In genomic region chr12:103116639-103117038, GRCm38 (mm10) we compare ENCODE assay signal across 33 mouse cellular contexts.
DNase-seq lines count a peak whose midpoint lies in the region; ATAC-seq lines count a peak whose summit lies in the region.
"Had no signal": no experiment of that assay in that cellular context is flagged by ENCODE, and none has a peak within 500 bp of the region (broad histone marks: within the 10 kb centered on the region; RNA-seq: fewer than 3 reads in every experiment).

No protein-coding gene starts in this region.

- no peaks in the 10 kb centered on the region for H3K9me3 ChIP-seq in hindbrain, embryonic 16.5 days (ENCODE audit: control insufficient read depth, low read length)
- H3K9me3 ChIP-seq: forebrain, embryonic 12.5 days; heart, embryonic 10.5 days; heart, embryonic 15.5 days; intestine, embryonic 15.5 days; limb, embryonic 10.5 days; limb, embryonic 15.5 days; midbrain, embryonic 12.5 days; neural tube, embryonic 13.5 days had no signal

- H3K9ac ChIP-seq in hindbrain, embryonic 16.5 days (ENCODE audit: low read depth, low read length), result no peak overlapping the region
- H3K9ac ChIP-seq: forebrain, embryonic 12.5 days; forebrain, postnatal 0 days; heart, embryonic 15.5 days; hindbrain, embryonic 14.5 days; intestine, embryonic 15.5 days; limb, embryonic 15.5 days; liver, embryonic 14.5 days; midbrain, embryonic 12.5 days; neural tube, embryonic 13.5 days had no signal

- peaks cover 9% of the 10 kb centered on the region for H3K36me3 ChIP-seq in hindbrain, embryonic 16.5 days (ENCODE audit: control insufficient read depth, insufficient read depth, low read length)
- H3K36me3 ChIP-seq: forebrain, embryonic 12.5 days; heart, embryonic 10.5 days; heart, embryonic 15.5 days; intestine, embryonic 15.5 days; limb, embryonic 10.5 days; limb, embryonic 15.5 days had no signal

- intact Hi-C loops in heart, postnatal 36 days (cut with DNase I), result no loop called here

- no peak overlapping the region for H3K4me2 ChIP-seq in hindbrain, embryonic 16.5 days (ENCODE audit: low read length)
- H3K4me2 ChIP-seq: forebrain, embryonic 12.5 days; heart, embryonic 15.5 days; hindbrain, embryonic 14.5 days; intestine, embryonic 15.5 days; limb, embryonic 15.5 days; midbrain, embryonic 12.5 days; neural tube, embryonic 13.5 days had no signal

- 90% methylated on average over 8 of the region's 8 CpGs for WGBS in hindbrain, embryonic 16.5 days

- H3K4me1 ChIP-seq in hindbrain, embryonic 16.5 days (ENCODE audit: control insufficient read depth, insufficient read depth, low read depth, low read length), result no peaks in the 10 kb centered on the region
- H3K4me1 ChIP-seq: forebrain, embryonic 12.5 days; heart, embryonic 15.5 days; intestine, embryonic 15.5 days; limb, embryonic 15.5 days; midbrain, embryonic 12.5 days; neural tube, embryonic 13.5 days had no signal

- H3K27ac ChIP-seq in hindbrain, embryonic 16.5 days (ENCODE audit: low read depth, low read length), result no peak overlapping the region
- H3K27ac ChIP-seq: forebrain, embryonic 12.5 days; heart, embryonic 10.5 days; heart, embryonic 15.5 days; hindbrain, embryonic 14.5 days; intestine, embryonic 15.5 days; limb, embryonic 10.5 days; limb, embryonic 15.5 days; liver, embryonic 14.5 days; macrophage; midbrain, embryonic 12.5 days; neural tube, embryonic 13.5 days had no signal

- H3K27me3 ChIP-seq in hindbrain, embryonic 16.5 days (replicated peaks; ENCODE audit: control insufficient read depth, insufficient read depth, low read length), result no peaks in the 10 kb centered on the region
- H3K27me3 ChIP-seq: forebrain, embryonic 12.5 days; heart, embryonic 15.5 days; intestine, embryonic 15.5 days; limb, embryonic 15.5 days; midbrain, embryonic 12.5 days; neural tube, embryonic 13.5 days had no signal

- peak; percentile 76 for DNase-seq in CD4-positive helper T cell, adult 2 months (ENCODE audit: low read depth, low spot score)
- DNase-seq in R1 (ENCODE audit: low read depth, low spot score), result peak; percentile 10
- peak; percentile 32 for DNase-seq in naive thymus-derived CD4-positive, alpha-beta T cell, adult 2 months (ENCODE audit: low read depth)
- no peak for DNase-seq in cerebellum, adult 9-11 months
- DNase-seq in heart, postnatal 36 days, result no peak
- DNase-seq: adrenal gland, postnatal 10 days; cerebellum, adult 8-10 months; forebrain, postnatal 0 days; gastrocnemius, postnatal 14 days; heart, postnatal 4 days; kidney, adult 9 months; kidney, postnatal 14 days; layer of hippocampus, adult 9-11 months; lung, adult 2 months; lung, postnatal 10 days; retina, postnatal 1 day; right cerebral cortex, postnatal 14 days; thymus, postnatal 14 days had no signal

- H3K4me3 ChIP-seq in hindbrain, embryonic 16.5 days (ENCODE audit: low read length), result no peak overlapping the region
- H3K4me3 ChIP-seq: erythroblast, embryonic 14.5 days; forebrain, embryonic 12.5 days; heart, embryonic 10.5 days; heart, embryonic 15.5 days; intestine, embryonic 15.5 days; limb, embryonic 10.5 days; limb, embryonic 15.5 days; midbrain, embryonic 12.5 days; myocyte; neural tube, embryonic 13.5 days had no signal

- ATAC-seq in hematopoietic stem cell, adult 5-6 weeks (replicated peaks in 1 of 2; ENCODE audit: insufficient read depth in 1 of 2, low FRiP score in 2 of 2, low TSS enrichment in 1 of 2, low read depth in 1 of 2, poor library complexity in 2 of 2, severe bottlenecking in 2 of 2), result peak; percentile 17 to 42; a peak in 1 of 4 replicates
- ATAC-seq in hindbrain, embryonic 16.5 days, result no peak
- ATAC-seq: intestine, embryonic 15.5 days had no signal

Comparison
In these comparisons a context has a peak if more than half of its experiments do, and no peak if none do; other contexts are left out.
1. DNase-seq: peak in CD4-positive helper T cell, adult 2 months (single experiment), R1 (single experiment) and naive thymus-derived CD4-positive, alpha-beta T cell, adult 2 months (single experiment); none in cerebellum, adult 9-11 months (single experiment) and heart, postnatal 36 days (0 of 2).